Mouse (Mus musculus) olfactory bulb, adult 2 months (tissue): Measurements from ENCODE around the gene Fam213a.

ENCODE experiments used
- CTCF ChIP-seq: fragments of 200-500 bp; IDR thresholded peaks from 2 replicates; pipeline ENCODE4 v1.5.1; 2012; ENCODE audit warnings: low read depth, mild to moderate bottlenecking, low read length, moderate library complexity; ENCODE audit not compliant: insufficient read depth
- POLR2A ChIP-seq: fragments of 200-500 bp; IDR thresholded peaks from 2 replicates; pipeline ENCODE4 v1.6.1; 2012; ENCODE audit warnings: mild to moderate bottlenecking, low read depth, low read length, moderate library complexity; ENCODE audit not compliant: insufficient read depth

DNA sequence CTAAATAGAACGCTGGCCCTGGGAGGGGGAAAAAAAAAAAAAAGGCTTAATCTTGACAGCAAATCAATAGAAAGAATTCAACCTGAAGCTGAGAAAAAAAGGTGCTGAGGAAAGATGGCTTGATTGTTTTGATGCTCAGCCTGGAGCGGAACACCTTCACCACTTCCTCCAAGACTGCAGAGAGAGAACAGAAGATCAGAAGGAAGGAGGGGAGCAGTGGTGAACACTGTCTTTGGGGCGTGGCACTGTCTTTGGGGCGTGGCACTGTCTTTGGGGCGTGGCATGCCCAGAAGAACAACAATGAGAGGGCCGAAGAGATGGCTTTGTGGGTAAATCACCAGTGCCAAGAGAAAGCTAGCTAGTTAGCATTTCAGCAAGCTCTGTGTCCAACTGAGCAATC lies 36.9 kb upstream of the Fam213a start:
- TF ChIP-seq CTCF: no peak
- no peak for TF ChIP-seq POLR2A
